Mouse (Mus musculus) forebrain, embryonic 13.5 days (tissue): ENCODE results near the gene Vstm5. TPM values are rescaled to one million over a fixed set of nuclear protein-coding genes. Genes with fewer than 3 reads are reported as not detected.
A peak's percentile ranks its signal among the peaks of the same experiment; 100 is the strongest.

Experiments
- ATAC-seq: fragments of 200-750 bp; cut with Nextera tagmentation; 2 replicates; pipeline ENCODE4 v1.8.0; 2017
- H3K27ac ChIP-seq: fragments of 300-500 bp; sonication (generic); 2 replicates; pipeline ENCODE4 v1.5.1; 2015; ENCODE audit warnings: inconsistent platforms, mild to moderate bottlenecking, moderate library complexity
- H3K27me3 ChIP-seq: fragments of 300-500 bp; sonication (generic); 2 replicates; pipeline ENCODE4 v1.6.1; 2015; ENCODE audit warnings: mild to moderate bottlenecking, inconsistent platforms
- H3K36me3 ChIP-seq: fragments of 300-500 bp; sonication (generic); 2 replicates; pipeline ENCODE4 v1.6.1; 2015; ENCODE audit warnings: mild to moderate bottlenecking, inconsistent platforms; ENCODE audit not compliant: poor library complexity, severe bottlenecking
- H3K4me1 ChIP-seq: fragments of 300-500 bp; sonication (generic); 2 replicates; pipeline ENCODE4 v1.6.1; 2015; ENCODE audit warnings: inconsistent platforms
- H3K4me2 ChIP-seq: fragments of 300-500 bp; sonication (generic); 2 replicates; pipeline ENCODE4 v1.6.1; 2015; ENCODE audit warnings: inconsistent platforms, mild to moderate bottlenecking, moderate library complexity
- H3K4me3 ChIP-seq: fragments of 300-500 bp; sonication (generic); 2 replicates; pipeline ENCODE4 v1.5.1; 2015; ENCODE audit warnings: mild to moderate bottlenecking, inconsistent platforms
- H3K9ac ChIP-seq: fragments of 300-500 bp; sonication (generic); 2 replicates; pipeline ENCODE4 v1.6.1; 2015; ENCODE audit warnings: mild to moderate bottlenecking, inconsistent platforms
- H3K9me3 ChIP-seq: fragments of 300-500 bp; sonication (generic); replicated peaks from 2 replicates; pipeline ENCODE4 v1.6.1; 2016; ENCODE audit warnings: inconsistent platforms
- WGBS: fragments of 180-500 bp; shearing (Covaris S2); methylation state at CpG from one replicate; pipeline ENCODE4 v1.1.7; 2015; 5-methylcytosine and 5-hydroxymethylcytosine counted together
- polyA plus RNA-seq: library from polyadenylated mRNA; unstranded; fragments of >200 nt; fragmentation: Nextera tagmentation; extraction: Ambion mirVana; gene quantifications from 2 replicates; pipeline ENCODE4 v1.2.1, GENCODE M21; 2015

Vstm5 gene
- polyA plus RNA-seq, 1 experiment from 2014 or later: 2.7 TPM

- Histone ChIP-seq H3K36me3 (peaks cover 74% of the 10 kb centered on the region), H3K27ac (no peak overlapping the region), H3K4me1 (peaks cover 13% of the 10 kb centered on the region), H3K4me3 (no peak overlapping the region), H3K4me2 (no peak overlapping the region), H3K9me3 (no peaks in the 10 kb centered on the region), H3K9ac (no peak overlapping the region), H3K27me3 (no peaks in the 10 kb centered on the region)
- 96% methylated on average over 2 of the region's 2 CpGs for WGBS
- no peak for ATAC-seq
Observed at GRCm38 (mm10) chr9:15273981-15274380, 35.1 kb downstream of the Vstm5 start.

DNA sequence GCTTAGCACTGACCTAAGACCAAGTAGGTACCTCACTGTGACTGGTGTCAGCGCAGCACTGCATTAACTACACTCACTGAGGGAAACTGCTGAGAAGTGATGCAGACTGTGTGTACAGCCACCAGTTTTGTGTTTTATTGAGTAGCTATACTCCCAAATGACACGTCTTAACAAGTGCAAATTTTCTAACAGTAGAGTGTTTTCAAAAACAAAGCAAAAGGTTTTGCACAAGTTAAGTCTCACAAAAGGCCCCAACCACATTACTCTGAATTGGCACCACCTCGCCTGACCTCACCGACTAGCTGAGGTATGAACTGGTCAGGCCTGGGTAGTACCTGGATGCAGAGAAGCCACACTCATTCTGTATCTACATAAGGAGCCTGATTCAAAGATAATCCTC, 38.0 kb downstream of the Vstm5 start:
- 94% methylated on average over 4 of the region's 4 CpGs for WGBS
- Histone ChIP-seq H3K9me3 (no peaks in the 10 kb centered on the region), H3K4me2 (no peak overlapping the region), H3K36me3 (peaks cover 46% of the 10 kb centered on the region), H3K27me3 (no peaks in the 10 kb centered on the region), H3K9ac (no peak overlapping the region), H3K27ac (no peak overlapping the region), H3K4me1 (peaks cover 29% of the 10 kb centered on the region), H3K4me3 (no peak overlapping the region)
- ATAC-seq: no peak

GRCm38 (mm10) chr9:15278343-15278742, 39.5 kb downstream of the Vstm5 start:
- no peak for ATAC-seq
- no peaks in the 10 kb centered on the region for H3K9me3 ChIP-seq
- no peak overlapping the region for H3K27ac ChIP-seq
- H3K36me3 ChIP-seq: peaks cover 31% of the 10 kb centered on the region
- H3K27me3 ChIP-seq: no peaks in the 10 kb centered on the region
- no peak overlapping the region; the same call in 1 of the 2 replicates for H3K9ac ChIP-seq
- peak overlapping the region; percentile 82; the same call in 1 of the 2 replicates for H3K4me2 ChIP-seq
- H3K4me1 ChIP-seq: peaks cover 29% of the 10 kb centered on the region
- H3K4me3 ChIP-seq: no peak overlapping the region
- WGBS: 99% methylated on average over 3 of the region's 3 CpGs

DNA sequence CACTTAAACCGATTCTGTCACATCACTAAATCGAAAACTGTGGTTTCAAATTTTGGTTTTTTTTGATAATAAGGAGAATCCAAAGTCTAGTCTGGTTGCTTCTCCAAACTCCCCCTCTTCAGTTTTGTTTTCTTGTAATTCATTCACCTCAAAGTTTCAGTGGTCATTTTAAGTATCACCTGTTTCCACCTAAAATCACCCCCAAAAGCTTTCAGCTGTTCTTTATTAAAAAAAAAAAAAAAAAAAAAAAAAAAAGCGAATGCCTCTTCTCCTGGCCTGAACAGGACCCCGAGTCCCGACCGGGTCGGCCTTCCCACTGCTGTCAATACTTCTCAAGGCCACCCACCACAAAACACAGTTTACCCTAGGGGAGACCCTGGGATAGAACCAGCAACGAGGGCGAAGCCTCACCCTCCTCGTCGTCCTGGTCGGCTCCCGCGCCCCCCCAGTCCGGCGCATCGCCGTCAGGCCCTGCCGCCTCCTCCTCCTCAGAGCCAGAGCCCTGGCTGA, 40.3 kb downstream of the Vstm5 start:
- Histone ChIP-seq H3K27me3 (no peaks in the 10 kb centered on the region), H3K4me1 (peaks cover 29% of the 10 kb centered on the region), H3K4me3 (peak overlapping the region; percentile 92), H3K4me2 (peak overlapping the region; percentile 82), H3K36me3 (peaks cover 22% of the 10 kb centered on the region), H3K27ac (peak overlapping the region; percentile 84), H3K9me3 (no peaks in the 10 kb centered on the region), H3K9ac (peak overlapping the region; percentile 98)
- no peak for ATAC-seq
- WGBS: 9% methylated on average over 19 of the region's 19 CpGs

- 1% methylated on average over 54 of the region's 57 CpGs for WGBS
- H3K36me3 ChIP-seq: peaks cover 16% of the 10 kb centered on the region
- H3K27me3 ChIP-seq: no peaks in the 10 kb centered on the region
- peak within 1 kb of the TSS; percentile 84 for H3K27ac ChIP-seq
- peak within 1 kb of the TSS; percentile 98 for H3K9ac ChIP-seq
- ATAC-seq: peak; percentile 99
- H3K4me2 ChIP-seq: peak within 1 kb of the TSS; percentile 82
- peaks cover 29% of the 10 kb centered on the region for H3K4me1 ChIP-seq
- H3K4me3 ChIP-seq: peak within 1 kb of the TSS; percentile 92
- H3K9me3 ChIP-seq: no peaks in the 10 kb centered on the region
Observed at GRCm38 (mm10) chr9:15279649-15280490, 41.0 kb downstream of the Vstm5 start, which contains the start of gene Med17. TSS of gene Med17 (minus strand) at chr9:15279931.

DNA sequence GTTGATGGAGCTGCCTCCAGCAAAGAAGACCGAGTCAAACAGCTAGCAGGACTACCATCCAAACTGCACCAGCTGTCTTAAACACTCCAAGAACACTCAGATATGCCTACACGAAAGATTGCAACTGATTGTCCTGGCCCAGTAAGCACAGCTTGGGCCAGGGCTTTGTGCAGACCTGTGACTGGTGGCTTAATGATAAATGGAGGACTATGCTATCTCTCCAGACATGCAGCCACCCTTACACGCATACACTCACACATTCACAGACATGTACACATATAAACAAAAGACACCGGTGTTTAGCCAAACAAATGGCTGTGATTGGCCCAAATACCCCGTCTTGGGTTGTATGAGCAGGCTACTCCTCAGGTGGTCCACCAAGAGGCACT, 41.6 kb downstream of the Vstm5 start:
- 43% methylated on average over 5 of the region's 5 CpGs for WGBS
- peak overlapping the region; percentile 92 for H3K4me3 ChIP-seq
- peak overlapping the region; percentile 82 for H3K4me2 ChIP-seq
- ATAC-seq: peak; percentile 9
- peaks cover 9% of the 10 kb centered on the region for H3K36me3 ChIP-seq
- H3K4me1 ChIP-seq: peaks cover 29% of the 10 kb centered on the region
- H3K9ac ChIP-seq: peak overlapping the region; percentile 98
- H3K9me3 ChIP-seq: no peaks in the 10 kb centered on the region
- H3K27me3 ChIP-seq: no peaks in the 10 kb centered on the region
- H3K27ac ChIP-seq: peak overlapping the region; percentile 26

DNA sequence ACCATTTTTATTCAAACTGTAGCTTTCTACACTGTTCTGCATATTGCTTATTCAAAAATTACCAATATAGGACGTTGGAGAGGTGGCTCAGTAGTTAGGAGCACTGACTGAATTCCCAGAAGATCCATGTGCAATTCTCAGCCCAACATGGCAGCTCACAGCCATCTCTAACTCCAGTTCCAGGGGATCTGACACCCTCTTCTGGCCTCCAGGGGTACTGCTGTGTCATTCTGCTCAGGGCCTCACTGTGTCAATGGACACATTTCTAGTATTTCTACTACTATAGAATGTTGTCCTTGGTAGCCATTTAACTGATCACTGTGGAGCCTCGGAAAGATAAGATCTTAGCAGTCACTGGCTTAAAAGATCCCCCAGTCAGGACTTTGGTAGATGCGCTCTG, 46.6 kb downstream of the Vstm5 start:
- no peaks in the 10 kb centered on the region for H3K27me3 ChIP-seq
- H3K36me3 ChIP-seq: peaks cover 1% of the 10 kb centered on the region; the same call in 1 of the 2 replicates
- H3K4me2 ChIP-seq: no peak overlapping the region
- no peak overlapping the region for H3K27ac ChIP-seq
- H3K4me1 ChIP-seq: peaks cover 12% of the 10 kb centered on the region
- H3K4me3 ChIP-seq: no peak overlapping the region
- no peaks in the 10 kb centered on the region for H3K9me3 ChIP-seq
- 67% methylated on average over 3 of the region's 3 CpGs for WGBS
- no peak overlapping the region for H3K9ac ChIP-seq
- no peak for ATAC-seq

- H3K4me2 ChIP-seq: no peak overlapping the region
- no peaks in the 10 kb centered on the region for H3K9me3 ChIP-seq
- ATAC-seq: no peak
- H3K27me3 ChIP-seq: no peaks in the 10 kb centered on the region
- no peaks in the 10 kb centered on the region for H3K4me1 ChIP-seq
- H3K4me3 ChIP-seq: no peak overlapping the region
- H3K9ac ChIP-seq: no peak overlapping the region
- WGBS: 50% methylated on average over 6 of the region's 6 CpGs
- peaks cover 3% of the 10 kb centered on the region; the same call in 1 of the 2 replicates for H3K36me3 ChIP-seq
- H3K27ac ChIP-seq: no peak overlapping the region
Observed at GRCm38 (mm10) chr9:15287846-15288245, 49.0 kb downstream of the Vstm5 start.

GRCm38 (mm10) chr9:15288402-15288801, 49.6 kb downstream of the Vstm5 start:
- ATAC-seq: no peak
- Histone ChIP-seq H3K27ac (no peak overlapping the region), H3K9me3 (no peaks in the 10 kb centered on the region), H3K9ac (no peak overlapping the region), H3K4me2 (no peak overlapping the region), H3K4me3 (no peak overlapping the region), H3K27me3 (no peaks in the 10 kb centered on the region), H3K36me3 (peaks cover 3% of the 10 kb centered on the region; the same call in 1 of the 2 replicates), H3K4me1 (no peaks in the 10 kb centered on the region)
- WGBS: 93% methylated on average over 3 of the region's 3 CpGs

DNA sequence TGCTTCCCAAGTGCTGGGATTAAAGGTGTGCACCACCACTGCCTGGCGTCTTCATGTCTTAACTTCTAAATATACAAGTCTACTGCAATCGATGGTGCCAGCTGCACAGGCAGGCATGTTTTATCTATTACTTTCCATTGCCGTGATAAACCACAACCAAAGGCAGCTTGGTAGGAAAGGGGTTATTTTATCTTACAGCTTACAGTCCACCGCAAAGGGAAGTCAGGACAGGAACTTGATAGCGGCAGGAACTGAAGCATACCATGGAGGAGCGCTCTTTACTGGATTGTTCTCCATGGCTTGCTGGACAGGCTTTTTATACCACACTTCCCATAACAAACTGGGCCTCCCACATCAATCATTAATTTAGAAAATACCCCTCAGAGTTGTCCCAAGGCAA, 50.4 kb downstream of the Vstm5 start:
- H3K4me1 ChIP-seq: no peaks in the 10 kb centered on the region
- H3K9ac ChIP-seq: no peak overlapping the region
- H3K4me3 ChIP-seq: no peak overlapping the region
- H3K4me2 ChIP-seq: no peak overlapping the region
- H3K36me3 ChIP-seq: peaks cover 3% of the 10 kb centered on the region; the same call in 1 of the 2 replicates
- H3K9me3 ChIP-seq: no peaks in the 10 kb centered on the region
- no peak for ATAC-seq
- no peak overlapping the region for H3K27ac ChIP-seq
- H3K27me3 ChIP-seq: no peaks in the 10 kb centered on the region
- 97% methylated on average over 6 of the region's 6 CpGs for WGBS

DNA sequence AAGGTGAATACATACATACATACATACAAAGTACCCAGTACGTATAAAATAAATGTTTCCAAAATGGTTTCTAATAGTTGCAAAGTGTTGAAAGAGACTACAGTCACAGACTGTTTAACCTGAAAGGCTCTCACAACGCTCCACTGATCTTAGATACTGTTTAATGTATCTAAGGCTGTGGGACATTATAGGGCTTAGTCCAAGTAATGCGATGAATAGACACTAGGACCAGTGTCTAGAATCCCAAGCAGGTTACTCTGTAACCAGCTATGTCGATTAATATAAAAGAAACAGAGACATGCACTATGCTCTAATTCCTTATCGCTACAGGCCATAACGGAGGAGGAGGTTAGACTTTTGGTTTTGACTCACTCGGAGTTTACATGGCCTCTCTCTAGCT, 58.3 kb downstream of the Vstm5 start:
- WGBS: 86% methylated on average over 7 of the region's 7 CpGs
- no peaks in the 10 kb centered on the region for H3K9me3 ChIP-seq
- no peak overlapping the region for H3K27ac ChIP-seq
- no peaks in the 10 kb centered on the region for H3K4me1 ChIP-seq
- no peak overlapping the region for H3K4me2 ChIP-seq
- H3K9ac ChIP-seq: no peak overlapping the region
- ATAC-seq: no peak
- H3K36me3 ChIP-seq: no peaks in the 10 kb centered on the region
- H3K27me3 ChIP-seq: no peaks in the 10 kb centered on the region
- no peak overlapping the region for H3K4me3 ChIP-seq

DNA sequence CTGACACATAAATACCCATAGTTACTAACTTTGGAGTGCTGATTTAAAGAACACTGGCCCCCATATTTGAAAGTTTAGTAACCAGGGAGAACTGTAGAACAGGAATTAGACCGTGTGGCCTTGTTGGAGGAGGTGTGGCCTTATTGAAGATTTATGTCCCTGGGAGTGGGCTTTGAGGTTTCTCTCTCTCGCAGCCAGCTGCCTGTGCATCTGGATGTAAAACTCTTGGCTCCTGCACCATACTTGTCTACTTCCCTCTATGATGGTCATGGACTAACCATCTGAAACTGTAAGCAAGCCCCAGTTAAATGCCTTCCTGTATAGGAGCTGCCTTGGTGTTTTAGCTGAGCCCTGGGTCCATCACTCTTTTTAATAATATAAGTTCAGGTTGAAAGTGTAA, 59.6 kb downstream of the Vstm5 start:
- no peak for ATAC-seq
- Histone ChIP-seq H3K9ac (no peak overlapping the region), H3K9me3 (no peaks in the 10 kb centered on the region), H3K4me2 (no peak overlapping the region), H3K27me3 (no peaks in the 10 kb centered on the region), H3K36me3 (no peaks in the 10 kb centered on the region), H3K4me1 (no peaks in the 10 kb centered on the region), H3K4me3 (no peak overlapping the region), H3K27ac (no peak overlapping the region)
- WGBS: 77% methylated on average over 2 of the region's 2 CpGs
